Mouse (Mus musculus) neural tube, embryonic 13.5 days (tissue): ENCODE measurements around the gene Hsdl1. TPM values are rescaled to one million over a fixed set of nuclear protein-coding genes. Genes with fewer than 3 reads are reported as not detected.
A peak's percentile ranks its signal among the peaks of the same experiment; 100 is the strongest.

ENCODE experiments used
- ATAC-seq: fragments of 200-750 bp; cut with Nextera tagmentation; 2 replicates; pipeline ENCODE4 v1.8.0; 2017; ENCODE audit warnings: low read depth, mild to moderate bottlenecking, moderate TSS enrichment, moderate library complexity
- H3K27ac ChIP-seq: fragments of 300-500 bp; sonication (generic); replicated peaks from 2 replicates; pipeline ENCODE4 v1.5.1; 2015; ENCODE audit warnings: moderate library complexity, mild to moderate bottlenecking, inconsistent platforms
- H3K27me3 ChIP-seq: fragments of 300-500 bp; sonication (generic); 2 replicates; pipeline ENCODE4 v1.6.1; 2015; ENCODE audit warnings: mild to moderate bottlenecking, inconsistent platforms
- H3K36me3 ChIP-seq: fragments of 300-500 bp; sonication (generic); 2 replicates; pipeline ENCODE4 v1.6.1; 2015; ENCODE audit warnings: mild to moderate bottlenecking, inconsistent platforms
- H3K4me1 ChIP-seq: fragments of 300-500 bp; sonication (generic); replicated peaks from 2 replicates; pipeline ENCODE4 v1.6.1; 2015; ENCODE audit warnings: inconsistent platforms
- H3K4me2 ChIP-seq: fragments of 300-500 bp; sonication (generic); 2 replicates; pipeline ENCODE4 v1.6.1; 2015; ENCODE audit warnings: inconsistent platforms, mild to moderate bottlenecking, moderate library complexity
- H3K4me3 ChIP-seq: fragments of 300-500 bp; sonication (generic); 2 replicates; pipeline ENCODE4 v1.5.1; 2015; ENCODE audit warnings: mild to moderate bottlenecking, inconsistent platforms
- H3K9ac ChIP-seq: fragments of 300-500 bp; sonication (generic); 2 replicates; pipeline ENCODE4 v1.6.1; 2015; ENCODE audit warnings: moderate library complexity, mild to moderate bottlenecking, inconsistent platforms
- H3K9me3 ChIP-seq: fragments of 300-500 bp; sonication (generic); 2 replicates; pipeline ENCODE4 v1.6.1; 2016; ENCODE audit warnings: inconsistent platforms
- WGBS: fragments of 180-500 bp; shearing (Covaris S2); methylation state at CpG from one replicate; pipeline ENCODE4 v1.1.7; 2015; 5-methylcytosine and 5-hydroxymethylcytosine counted together
- polyA plus RNA-seq: library from polyadenylated mRNA; unstranded; fragments of >200 nt; fragmentation: Nextera tagmentation; extraction: Ambion mirVana; gene quantifications from 2 replicates; pipeline ENCODE4 v1.2.1, GENCODE M21; 2015

The Hsdl1 gene
- polyA plus RNA-seq, 1 experiment from 2014 or later, result 121 TPM

- no peak overlapping the region for H3K4me3 ChIP-seq
- H3K27me3 ChIP-seq, result peaks cover 17% of the 10 kb centered on the region
- WGBS, result 88% methylated on average over 4 of the region's 4 CpGs
- H3K4me2 ChIP-seq, result no peak overlapping the region
- peaks cover 6% of the 10 kb centered on the region for H3K36me3 ChIP-seq
- peaks cover 21% of the 10 kb centered on the region for H3K4me1 ChIP-seq
- H3K27ac ChIP-seq, result no peak overlapping the region
- ATAC-seq, result no peak
- H3K9me3 ChIP-seq, result no peaks in the 10 kb centered on the region
- H3K9ac ChIP-seq, result 0 out of 2 replicates have a peak overlapping the region, but pooled peaks have one; percentile 12
Observed at GRCm38 (mm10) chr8:119572411-119572810, 2.6 kb downstream of the Hsdl1 start.

GRCm38 (mm10) chr8:119571135-119571534, 3.8 kb downstream of the Hsdl1 start:
- no peak for ATAC-seq
- no peak overlapping the region for H3K4me2 ChIP-seq
- H3K4me1 ChIP-seq, result peaks cover 21% of the 10 kb centered on the region
- H3K4me3 ChIP-seq, result no peak overlapping the region
- 92% methylated on average over 6 of the region's 6 CpGs for WGBS
- H3K9me3 ChIP-seq, result no peaks in the 10 kb centered on the region
- no peak overlapping the region for H3K27ac ChIP-seq
- peaks cover 15% of the 10 kb centered on the region for H3K36me3 ChIP-seq
- H3K27me3 ChIP-seq, result peaks cover 6% of the 10 kb centered on the region
- no peak overlapping the region for H3K9ac ChIP-seq

GRCm38 (mm10) chr8:119569881-119570280, 5.1 kb downstream of the Hsdl1 start:
- ATAC-seq, result no peak
- H3K27me3 ChIP-seq, result no peaks in the 10 kb centered on the region
- H3K36me3 ChIP-seq, result peaks cover 28% of the 10 kb centered on the region
- 46% methylated on average over 4 of the region's 4 CpGs for WGBS
- no peak overlapping the region for H3K4me3 ChIP-seq
- peak overlapping the region; percentile 41; the same call in 1 of the 2 replicates for H3K9ac ChIP-seq
- no peaks in the 10 kb centered on the region for H3K9me3 ChIP-seq
- H3K4me2 ChIP-seq, result no peak overlapping the region
- no peak overlapping the region for H3K27ac ChIP-seq
- peaks cover 21% of the 10 kb centered on the region for H3K4me1 ChIP-seq

- H3K27ac ChIP-seq, result no peak overlapping the region
- no peaks in the 10 kb centered on the region for H3K27me3 ChIP-seq
- WGBS, result 73% methylated on average over 7 of the region's 7 CpGs
- no peaks in the 10 kb centered on the region for H3K9me3 ChIP-seq
- ATAC-seq, result no peak
- H3K36me3 ChIP-seq, result peaks cover 36% of the 10 kb centered on the region
- peaks cover 17% of the 10 kb centered on the region for H3K4me1 ChIP-seq
- H3K4me2 ChIP-seq, result no peak overlapping the region
- no peak overlapping the region for H3K9ac ChIP-seq
- H3K4me3 ChIP-seq, result no peak overlapping the region
Observed at GRCm38 (mm10) chr8:119568951-119569350, 6.0 kb downstream of the Hsdl1 start.

- no peak overlapping the region for H3K4me2 ChIP-seq
- WGBS, result 92% methylated on average over 9 of the region's 9 CpGs
Observed at GRCm38 (mm10) chr8:119568251-119568650, 6.7 kb downstream of the Hsdl1 start.

GRCm38 (mm10) chr8:119566367-119566766, 8.6 kb downstream of the Hsdl1 start:
- Histone ChIP-seq H3K9me3 (no peaks in the 10 kb centered on the region), H3K36me3 (peaks cover 60% of the 10 kb centered on the region), H3K4me2 (no peak overlapping the region), H3K27ac (no peak overlapping the region), H3K27me3 (no peaks in the 10 kb centered on the region), H3K4me1 (no peaks in the 10 kb centered on the region), H3K9ac (no peak overlapping the region), H3K4me3 (no peak overlapping the region)
- 88% methylated on average over 11 of the region's 11 CpGs for WGBS
- no peak for ATAC-seq

More at GRCm38 (mm10) chr8:119568251-119568650, 6.7 kb downstream of the Hsdl1 start:
- Histone ChIP-seq H3K27ac (no peak overlapping the region), H3K36me3 (peaks cover 43% of the 10 kb centered on the region), H3K4me3 (no peak overlapping the region), H3K4me1 (peaks cover 10% of the 10 kb centered on the region), H3K9ac (no peak overlapping the region), H3K9me3 (no peaks in the 10 kb centered on the region), H3K27me3 (no peaks in the 10 kb centered on the region)
- ATAC-seq, result no peak

GRCm38 (mm10) chr8:119563849-119564251, 11.1 kb downstream of the Hsdl1 start:
- Histone ChIP-seq H3K27me3 (no peaks in the 10 kb centered on the region), H3K27ac (no peak overlapping the region), H3K4me3 (no peak overlapping the region), H3K36me3 (peaks cover 60% of the 10 kb centered on the region), H3K9me3 (no peaks in the 10 kb centered on the region), H3K4me2 (no peak overlapping the region), H3K4me1 (peaks cover 6% of the 10 kb centered on the region; the same call in 1 of the 2 replicates), H3K9ac (no peak overlapping the region)
- ATAC-seq, result no peak
- 94% methylated on average over 14 of the region's 14 CpGs for WGBS

GRCm38 (mm10) chr8:119559402-119559720, 15.6 kb downstream of the Hsdl1 start:
- H3K27me3 ChIP-seq, result no peaks in the 10 kb centered on the region
- peak; percentile 11 for ATAC-seq
- peak overlapping the region; percentile 91; the same call in 1 of the 2 replicates for H3K27ac ChIP-seq
- peaks cover 28% of the 10 kb centered on the region for H3K36me3 ChIP-seq
- 0 out of 2 replicates have a peak overlapping the region, but pooled peaks have one; percentile 66 for H3K9ac ChIP-seq
- 87% methylated on average over 6 of the region's 6 CpGs for WGBS
- peaks cover 33% of the 10 kb centered on the region for H3K4me1 ChIP-seq
- H3K9me3 ChIP-seq, result no peaks in the 10 kb centered on the region
- H3K4me3 ChIP-seq, result no peak overlapping the region
- H3K4me2 ChIP-seq, result peak overlapping the region; percentile 92

GRCm38 (mm10) chr8:119558603-119559401, 16.2 kb downstream of the Hsdl1 start, which contains the start of gene Mbtps1:
TSS of gene Mbtps1 (minus strand) at chr8:119558735.
- no peaks in the 10 kb centered on the region for H3K9me3 ChIP-seq
- H3K27me3 ChIP-seq, result no peaks in the 10 kb centered on the region
- peak; percentile 95 for ATAC-seq
- peaks cover 34% of the 10 kb centered on the region for H3K4me1 ChIP-seq
- peak within 1 kb of the TSS; percentile 91 for H3K27ac ChIP-seq
- H3K36me3 ChIP-seq, result peaks cover 23% of the 10 kb centered on the region
- peak within 1 kb of the TSS; percentile 92 for H3K4me2 ChIP-seq
- peak within 1 kb of the TSS; percentile 91 for H3K9ac ChIP-seq
- WGBS, result 6% methylated on average over 63 of the region's 63 CpGs
- peak within 1 kb of the TSS; percentile 62 for H3K4me3 ChIP-seq

GRCm38 (mm10) chr8:119557821-119558602, 17.0 kb downstream of the Hsdl1 start:
- peak; percentile 93 for ATAC-seq
- under 1% methylated on average over 55 of the region's 55 CpGs for WGBS
- Histone ChIP-seq H3K27ac (peak overlapping the region; percentile 91), H3K9me3 (no peaks in the 10 kb centered on the region), H3K9ac (peak overlapping the region; percentile 91), H3K36me3 (peaks cover 15% of the 10 kb centered on the region), H3K27me3 (no peaks in the 10 kb centered on the region), H3K4me2 (peak overlapping the region; percentile 92), H3K4me1 (peaks cover 36% of the 10 kb centered on the region), H3K4me3 (peak overlapping the region; percentile 62)

GRCm38 (mm10) chr8:119557132-119557531, 17.9 kb downstream of the Hsdl1 start:
- Histone ChIP-seq H3K27me3 (no peaks in the 10 kb centered on the region), H3K4me3 (peak overlapping the region; percentile 62), H3K4me1 (peaks cover 36% of the 10 kb centered on the region), H3K27ac (no peak overlapping the region), H3K36me3 (peaks cover 6% of the 10 kb centered on the region), H3K9ac (peak overlapping the region; percentile 91), H3K4me2 (peak overlapping the region; percentile 92), H3K9me3 (no peaks in the 10 kb centered on the region)
- WGBS, result 79% methylated on average over 9 of the region's 9 CpGs
- no peak for ATAC-seq

- no peak overlapping the region for H3K27ac ChIP-seq
- WGBS, result 76% methylated on average over 6 of the region's 6 CpGs
- no peaks in the 10 kb centered on the region for H3K36me3 ChIP-seq
- H3K9ac ChIP-seq, result no peak overlapping the region
- peaks cover 38% of the 10 kb centered on the region for H3K4me1 ChIP-seq
- no peak overlapping the region for H3K4me3 ChIP-seq
- H3K4me2 ChIP-seq, result no peak overlapping the region
- ATAC-seq, result no peak
- no peaks in the 10 kb centered on the region for H3K27me3 ChIP-seq
- no peaks in the 10 kb centered on the region for H3K9me3 ChIP-seq
Observed at GRCm38 (mm10) chr8:119555861-119556260, 19.1 kb downstream of the Hsdl1 start.
